16 mouse cellular contexts compared by ENCODE assay signal in genomic region chr1:109932674-109933073, GRCm38 (mm10). TPM values are rescaled to one million over a fixed set of nuclear protein-coding genes. Genes with fewer than 3 reads are reported as not detected.
DNase-seq lines count a peak whose midpoint lies in the region; ATAC-seq lines count a peak whose summit lies in the region.
"Had no signal": no experiment of that assay in that cellular context is flagged by ENCODE, and none has a peak within 500 bp of the region (broad histone marks: within the 10 kb centered on the region; RNA-seq: fewer than 3 reads in every experiment).

No protein-coding gene starts in this region.

- H3K27me3 ChIP-seq in embryonic facial prominence, embryonic 14.5 days (replicated peaks; ENCODE audit: control insufficient read depth, insufficient read depth, low read length) = no peaks in the 10 kb centered on the region
- no peaks in the 10 kb centered on the region for H3K27me3 ChIP-seq in embryonic facial prominence, embryonic 10.5 days (replicated peaks; ENCODE audit: low read depth, poor library complexity, severe bottlenecking)
- no peaks in the 10 kb centered on the region for H3K27me3 ChIP-seq in liver, embryonic 11.5 days (replicated peaks; ENCODE audit: control insufficient read depth, insufficient read depth, low read length)
- H3K27me3 ChIP-seq: heart, embryonic 15.5 days; intestine, embryonic 15.5 days; liver, embryonic 12.5 days had no signal

- WGBS in embryonic facial prominence, embryonic 14.5 days = 71% methylated on average over 3 of the region's 3 CpGs
- WGBS in embryonic facial prominence, embryonic 10.5 days = 80% methylated on average over 3 of the region's 3 CpGs
- 80% methylated on average over 3 of the region's 3 CpGs for WGBS in liver, embryonic 11.5 days

- no peaks in the 10 kb centered on the region for H3K9me3 ChIP-seq in embryonic facial prominence, embryonic 14.5 days (ENCODE audit: control insufficient read depth, low read length)
- H3K9me3 ChIP-seq in embryonic facial prominence, embryonic 10.5 days = no peaks in the 10 kb centered on the region
- H3K9me3 ChIP-seq in liver, embryonic 11.5 days (ENCODE audit: control insufficient read depth, low read length) = no peaks in the 10 kb centered on the region
- H3K9me3 ChIP-seq: heart, embryonic 15.5 days; intestine, embryonic 15.5 days; liver, embryonic 12.5 days had no signal

- no peak overlapping the region for H3K27ac ChIP-seq in embryonic facial prominence, embryonic 14.5 days (replicated peaks; ENCODE audit: low read depth, low read length)
- no peak overlapping the region for H3K27ac ChIP-seq in embryonic facial prominence, embryonic 10.5 days (replicated peaks)
- no peak overlapping the region for H3K27ac ChIP-seq in liver, embryonic 11.5 days (ENCODE audit: low read depth, low read length)
- H3K27ac ChIP-seq: heart, embryonic 15.5 days; intestine, embryonic 15.5 days; liver, embryonic 12.5 days had no signal

- H3K4me1 ChIP-seq in embryonic facial prominence, embryonic 14.5 days (ENCODE audit: control insufficient read depth, insufficient read depth, low read length) = no peaks in the 10 kb centered on the region
- H3K4me1 ChIP-seq in embryonic facial prominence, embryonic 10.5 days = no peaks in the 10 kb centered on the region
- no peaks in the 10 kb centered on the region for H3K4me1 ChIP-seq in liver, embryonic 11.5 days (replicated peaks; ENCODE audit: control insufficient read depth, insufficient read depth, low read length)
- H3K4me1 ChIP-seq: heart, embryonic 15.5 days; intestine, embryonic 15.5 days; liver, embryonic 12.5 days had no signal

- ATAC-seq in embryonic facial prominence, embryonic 14.5 days (ENCODE audit: low read depth) = no peak
- no peak for ATAC-seq in liver, embryonic 11.5 days (replicated peaks; ENCODE audit: low FRiP score)
- ATAC-seq: intestine, embryonic 15.5 days; liver, embryonic 12.5 days had no signal

- no peak overlapping the region for H3K4me2 ChIP-seq in embryonic facial prominence, embryonic 14.5 days (ENCODE audit: low read depth, low read length)
- no peak overlapping the region for H3K4me2 ChIP-seq in liver, embryonic 11.5 days
- H3K4me2 ChIP-seq: heart, embryonic 15.5 days; intestine, embryonic 15.5 days; liver, embryonic 12.5 days had no signal

- no peaks in the 10 kb centered on the region for H3K36me3 ChIP-seq in embryonic facial prominence, embryonic 14.5 days (ENCODE audit: control insufficient read depth, insufficient read depth, low read length)
- no peaks in the 10 kb centered on the region for H3K36me3 ChIP-seq in embryonic facial prominence, embryonic 10.5 days (replicated peaks)
- no peaks in the 10 kb centered on the region for H3K36me3 ChIP-seq in liver, embryonic 11.5 days (ENCODE audit: control insufficient read depth, insufficient read depth, low read length)
- H3K36me3 ChIP-seq: G1E; heart, embryonic 15.5 days; intestine, embryonic 15.5 days; liver, embryonic 12.5 days had no signal

- peak; percentile 38 for DNase-seq in embryonic facial prominence, embryonic 14.5 days (ENCODE audit: low spot score)
- no peak for DNase-seq in embryonic facial prominence, embryonic 10.5 days (ENCODE audit: low spot score)
- peak; percentile 98 for DNase-seq in brain, adult 2 months (ENCODE audit: low read depth, low spot score)
- DNase-seq in cerebellum, postnatal 14 days = peak; percentile 94 to 97
- DNase-seq in layer of hippocampus, adult 8-10 months (ENCODE audit: low spot score in 2 of 2) = peak; percentile 31 to 42
- DNase-seq in testis, postnatal 10 days (ENCODE audit: low spot score) = no peak
- DNase-seq in kidney, adult 18-20 months = no peak
- DNase-seq in liver, embryonic 11.5 days (ENCODE audit: low spot score) = no peak
- DNase-seq: gastrocnemius, postnatal 10 days; kidney, postnatal 36 days; lung, postnatal 4 days; right cerebral cortex, postnatal 25 days had no signal

- no peak overlapping the region for H3K4me3 ChIP-seq in embryonic facial prominence, embryonic 14.5 days (ENCODE audit: low read depth, low read length)
- no peak overlapping the region for H3K4me3 ChIP-seq in embryonic facial prominence, embryonic 10.5 days
- no peak overlapping the region for H3K4me3 ChIP-seq in liver, embryonic 11.5 days (ENCODE audit: low read depth, low read length)
- H3K4me3 ChIP-seq: heart, embryonic 15.5 days; intestine, embryonic 15.5 days; liver, embryonic 12.5 days had no signal

- no peak overlapping the region for H3K9ac ChIP-seq in embryonic facial prominence, embryonic 14.5 days (ENCODE audit: low read depth, low read length)
- H3K9ac ChIP-seq in liver, embryonic 11.5 days (ENCODE audit: low read depth, low read length) = no peak overlapping the region
- H3K9ac ChIP-seq: heart, embryonic 15.5 days; intestine, embryonic 15.5 days; liver, embryonic 12.5 days had no signal

RNA-seq across cellular contexts. Expression of gene Cdh7, which starts 49.6 kb away (rescaled TPM):
- polyA plus RNA-seq in embryonic facial prominence, embryonic 14.5 days (2014; fragmentation: Nextera tagmentation; extraction: Ambion mirVana) = 2.1 and 3.2 TPM in 2 replicates
- polyA plus RNA-seq in embryonic facial prominence, embryonic 10.5 days (2016; fragmentation: Nextera tagmentation; extraction: Ambion mirVana) = 0.87 and 1.0 TPM in 2 replicates
- 10 to 100 TPM in 1 of 4 experiments, 1 to 10 TPM in 3; 6.4 to 11.1 (median 8.3) TPM for total RNA-seq in layer of hippocampus, adult 8-10 months (2022)
- polyA plus RNA-seq in liver, embryonic 11.5 days (2014; fragmentation: Nextera tagmentation; extraction: Ambion mirVana) = 0.18 TPM in 1 of 2 replicates, not detected in the other
- polyA plus RNA-seq: G1E; heart, embryonic 15.5 days had no signal

Comparison
In these comparisons a context has a peak if more than half of its experiments do, and no peak if none do; other contexts are left out.
1. DNase-seq: peak in embryonic facial prominence, embryonic 14.5 days (single experiment), brain, adult 2 months (single experiment), cerebellum, postnatal 14 days (2 of 2) and layer of hippocampus, adult 8-10 months (2 of 2); none in embryonic facial prominence, embryonic 10.5 days (single experiment), testis, postnatal 10 days (single experiment), kidney, adult 18-20 months (single experiment) and liver, embryonic 11.5 days (single experiment).